Mouse (Mus musculus) lung, adult 2 months (tissue): ENCODE data around the gene Lenep.

Experiments
- CTCF ChIP-seq: fragments of 200-500 bp; IDR thresholded peaks from 2 replicates; pipeline ENCODE4 v1.5.1; 2011; ENCODE audit warnings: mild to moderate bottlenecking, low read length, control low read depth; ENCODE audit not compliant: insufficient read depth
- POLR2A ChIP-seq: fragments of 200-500 bp; IDR thresholded peaks from 2 replicates; pipeline ENCODE4 v1.6.1; 2011; ENCODE audit warnings: low read depth, mild to moderate bottlenecking, control low read depth, low read length, borderline replicate concordance; ENCODE audit errors: extremely low read depth

GRCm38 (mm10) chr3:89420421-89420820 is 17.8 kb upstream of the Lenep start:
- TF ChIP-seq POLR2A (no peak), CTCF (no peak)
